Comparison of ENCODE assay signal across 8 mouse cellular contexts in the genomic region with DNA sequence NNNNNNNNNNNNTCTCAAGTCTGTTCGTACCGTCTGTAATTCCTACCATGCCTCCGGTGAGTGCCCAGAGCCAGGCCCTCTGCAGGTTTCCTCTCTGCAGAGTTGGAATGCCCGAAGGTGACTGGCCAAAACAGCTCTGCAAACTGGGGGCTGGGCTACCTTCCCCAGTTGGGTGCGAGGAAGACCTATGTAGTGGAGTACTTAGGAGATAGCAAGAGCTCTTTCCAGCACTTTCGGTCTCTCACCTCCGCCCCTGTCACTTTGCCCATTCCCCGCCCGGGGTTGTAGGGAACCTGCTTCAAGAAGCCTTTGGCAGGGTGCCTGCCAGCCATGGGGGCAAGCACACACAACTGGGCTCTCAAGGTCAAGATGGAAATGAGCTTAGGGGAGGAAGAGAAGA. TPM values are rescaled to one million over a fixed set of nuclear protein-coding genes. Genes with fewer than 3 reads are reported as not detected.
DNase-seq lines count a peak whose midpoint lies in the region; ATAC-seq and TF ChIP-seq lines count a peak whose summit lies in the region.

No protein-coding gene starts in this region.

- H3K9me3 ChIP-seq in forebrain, postnatal 0 days (ENCODE audit: low read length): no peaks in the 10 kb centered on the region
- no peaks in the 10 kb centered on the region for H3K9me3 ChIP-seq in lung, embryonic 16.5 days (ENCODE audit: control insufficient read depth, low read length)
- no peaks in the 10 kb centered on the region for H3K9me3 ChIP-seq in stomach, embryonic 15.5 days

- intact Hi-C loops in left cerebral cortex, postnatal 25 days (cut with DNase I): loop anchor here (5.0 kb wide), 2 partner anchors 106 to 239 kb away; partner anchors contain the start of genes Cstf2 and Drp2
- intact Hi-C loops in left cerebral cortex, postnatal 14 days (cut with DNase I): loop anchor here (10.0 kb wide), 1 partner anchor 162 kb away; no protein-coding TSS in a partner anchor

- H3K4me1 ChIP-seq in forebrain, postnatal 0 days (ENCODE audit: insufficient read depth): 0 out of 2 replicates have a peak, but pooled peaks cover 7% of the 10 kb centered on the region
- no peaks in the 10 kb centered on the region for H3K4me1 ChIP-seq in kidney, adult 2 months (ENCODE audit: control insufficient read depth, insufficient read depth, low read length)
- no peaks in the 10 kb centered on the region for H3K4me1 ChIP-seq in lung, embryonic 16.5 days (replicated peaks; ENCODE audit: control insufficient read depth, insufficient read depth, low read length)
- H3K4me1 ChIP-seq in stomach, embryonic 15.5 days: no peaks in the 10 kb centered on the region

- peak overlapping the region; percentile 51 for H3K4me3 ChIP-seq in forebrain, postnatal 0 days (ENCODE audit: low read depth, low read length)
- peak overlapping the region; percentile 57; the same call in 1 of the 2 replicates for H3K4me3 ChIP-seq in kidney, adult 2 months (ENCODE audit: insufficient read depth, low read depth, low read length)
- H3K4me3 ChIP-seq in lung, embryonic 16.5 days (ENCODE audit: low read length): peak overlapping the region; percentile 47
- peak overlapping the region; percentile 40 for H3K4me3 ChIP-seq in stomach, embryonic 15.5 days (replicated peaks)

- H3K27ac ChIP-seq in forebrain, postnatal 0 days (ENCODE audit: low read depth, low read length): peak overlapping the region; percentile 89
- 0 out of 2 replicates have a peak overlapping the region, but pooled peaks have one; percentile 39 for H3K27ac ChIP-seq in kidney, adult 2 months (ENCODE audit: insufficient read depth, low read depth, low read length)
- H3K27ac ChIP-seq in lung, embryonic 16.5 days (ENCODE audit: low read length): no peak overlapping the region
- no peak overlapping the region for H3K27ac ChIP-seq in stomach, embryonic 15.5 days

- peak overlapping the region; percentile 47 for H3K4me2 ChIP-seq in forebrain, postnatal 0 days (ENCODE audit: low read depth)
- H3K4me2 ChIP-seq in lung, embryonic 16.5 days (ENCODE audit: low read depth, low read length): peak overlapping the region; percentile 65
- H3K4me2 ChIP-seq in stomach, embryonic 15.5 days: peak overlapping the region; percentile 63

- no peak for TF ChIP-seq CTCF in forebrain, postnatal 0 days (IDR thresholded peaks at IDR 0.05; ENCODE audit: low read depth)
- no peak for TF ChIP-seq CTCF in kidney, adult 2 months (conservative IDR thresholded peaks at IDR 0.05; ENCODE audit: insufficient read depth, insufficient read length, low read depth, low read length)

- TF ChIP-seq POLR2A in kidney, adult 2 months (IDR thresholded peaks at IDR 0.05; ENCODE audit: low read depth, low read length): no peak

- H3K36me3 ChIP-seq in forebrain, postnatal 0 days (ENCODE audit: insufficient read depth): no peaks in the 10 kb centered on the region
- H3K36me3 ChIP-seq in kidney, adult 2 months (ENCODE audit: control insufficient read depth, insufficient read depth, low read length): no peaks in the 10 kb centered on the region
- no peaks in the 10 kb centered on the region for H3K36me3 ChIP-seq in lung, embryonic 16.5 days (ENCODE audit: control insufficient read depth, insufficient read depth, low read length)
- H3K36me3 ChIP-seq in stomach, embryonic 15.5 days: no peaks in the 10 kb centered on the region

- H3K9ac ChIP-seq in forebrain, postnatal 0 days: peak overlapping the region; percentile 72
- peak overlapping the region; percentile 20; the same call in 1 of the 2 replicates for H3K9ac ChIP-seq in lung, embryonic 16.5 days (ENCODE audit: low read length)
- H3K9ac ChIP-seq in stomach, embryonic 15.5 days: no peak overlapping the region

- peak; percentile 6 for ATAC-seq in forebrain, postnatal 0 days
- ATAC-seq in lung, embryonic 16.5 days (ENCODE audit: low read depth): peak; percentile 26; the same call in 1 of the 2 replicates
- ATAC-seq in stomach, embryonic 15.5 days (ENCODE audit: insufficient read depth, low FRiP score, low read depth): no peak

- 37% methylated on average over 9 of the region's 9 CpGs for WGBS in forebrain, postnatal 0 days
- 11% methylated on average over 9 of the region's 9 CpGs for WGBS in kidney, adult 2 months
- 28% methylated on average over 9 of the region's 9 CpGs for WGBS in lung, embryonic 16.5 days
- WGBS in stomach, embryonic 15.5 days: 35% methylated on average over 9 of the region's 9 CpGs

- no peaks in the 10 kb centered on the region for H3K27me3 ChIP-seq in forebrain, postnatal 0 days (ENCODE audit: insufficient read depth, low read length)
- no peaks in the 10 kb centered on the region for H3K27me3 ChIP-seq in kidney, adult 2 months (replicated peaks; ENCODE audit: control insufficient read depth, insufficient read depth, low read length)
- peaks cover 2% of the 10 kb centered on the region; the same call in 1 of the 2 replicates for H3K27me3 ChIP-seq in lung, embryonic 16.5 days (ENCODE audit: control insufficient read depth, insufficient read depth, low read depth, low read length)
- H3K27me3 ChIP-seq in stomach, embryonic 15.5 days (replicated peaks): no peaks in the 10 kb centered on the region; the same call in 1 of the 2 replicates

- DNase-seq in left cerebral cortex, postnatal 25 days (ENCODE audit: low spot score in 2 of 2): peak; percentile 9 to 21
- no peak for DNase-seq in left cerebral cortex, postnatal 14 days (ENCODE audit: low spot score in 2 of 2)
- peak; percentile 54 to 71 for DNase-seq in cerebellum, adult 18-20 months
- DNase-seq in forebrain, postnatal 0 days: peak; percentile 31
- DNase-seq in kidney, adult 2 months: peak; percentile 43
- DNase-seq in c-Kit-positive CD71-positive TER-119-positive erythroid progenitor cells, embryonic 14.5 days (ENCODE audit: low spot score): no peak

RNA-seq across cellular contexts. Expression of gene Tmem35a, which starts 1.3 kb away (rescaled TPM):
- 10 to 100 TPM; 67.7 to 70.6 TPM for total RNA-seq in left cerebral cortex, postnatal 25 days (2021)
- total RNA-seq in left cerebral cortex, postnatal 14 days (2021): 10 to 100 TPM; 70.8 to 74.6 TPM
- 201 and 218 TPM in 2 replicates for total RNA-seq in forebrain, postnatal 0 days (2014; rRNA removed)
- polyA plus RNA-seq in forebrain, postnatal 0 days (2015; fragmentation: Nextera tagmentation; extraction: Ambion mirVana): 111 and 133 TPM in 2 replicates
- polyA plus RNA-seq in kidney, adult 2 months (2012; rRNA removed): 3.8 and 4.8 TPM in 2 replicates
- 3.6 and 4.4 TPM in 2 replicates for polyA plus RNA-seq in lung, embryonic 16.5 days (2015; fragmentation: Nextera tagmentation; extraction: Ambion mirVana)
- polyA plus RNA-seq in stomach, embryonic 15.5 days (2015; fragmentation: Nextera tagmentation; extraction: Ambion mirVana): 4.4 TPM in 2 replicates

RNA-seq across cellular contexts. Expression of gene Cenpi, which starts 11.6 kb away (rescaled TPM):
- total RNA-seq in left cerebral cortex, postnatal 25 days (2021): under 1 TPM; 0.37 to 0.57 TPM
- 1 to 10 TPM in 1 of 2 experiments, under 1 TPM in 1; 0.70 to 1.7 TPM for total RNA-seq in left cerebral cortex, postnatal 14 days (2021)
- 2.8 TPM in 2 replicates for total RNA-seq in forebrain, postnatal 0 days (2014; rRNA removed)
- polyA plus RNA-seq in forebrain, postnatal 0 days (2015; fragmentation: Nextera tagmentation; extraction: Ambion mirVana): 3.2 and 3.5 TPM in 2 replicates
- polyA plus RNA-seq in kidney, adult 2 months (2012; rRNA removed): 0.09 and 0.23 TPM in 2 replicates
- polyA plus RNA-seq in lung, embryonic 16.5 days (2015; fragmentation: Nextera tagmentation; extraction: Ambion mirVana): 29.5 and 34.5 TPM in 2 replicates
- 23.9 and 27.1 TPM in 2 replicates for polyA plus RNA-seq in stomach, embryonic 15.5 days (2015; fragmentation: Nextera tagmentation; extraction: Ambion mirVana)

RNA-seq across cellular contexts. Expression of gene Trmt2b, which starts 19.5 kb away (rescaled TPM):
- total RNA-seq in left cerebral cortex, postnatal 25 days (2021): 1 to 10 TPM; 8.7 to 8.8 TPM
- 1 to 10 TPM; 6.1 to 7.9 TPM for total RNA-seq in left cerebral cortex, postnatal 14 days (2021)
- total RNA-seq in forebrain, postnatal 0 days (2014; rRNA removed): 5.5 and 5.6 TPM in 2 replicates
- 3.1 and 3.3 TPM in 2 replicates for polyA plus RNA-seq in forebrain, postnatal 0 days (2015; fragmentation: Nextera tagmentation; extraction: Ambion mirVana)
- 18.1 and 20.1 TPM in 2 replicates for polyA plus RNA-seq in kidney, adult 2 months (2012; rRNA removed)
- 20.1 and 20.4 TPM in 2 replicates for polyA plus RNA-seq in lung, embryonic 16.5 days (2015; fragmentation: Nextera tagmentation; extraction: Ambion mirVana)
- 22.3 and 22.6 TPM in 2 replicates for polyA plus RNA-seq in stomach, embryonic 15.5 days (2015; fragmentation: Nextera tagmentation; extraction: Ambion mirVana)

Comparison
In these comparisons a context has a peak if more than half of its experiments do, and no peak if none do; other contexts are left out.
1. DNase-seq: peak in left cerebral cortex, postnatal 25 days (2 of 2), cerebellum, adult 18-20 months (2 of 2), forebrain, postnatal 0 days (single experiment) and kidney, adult 2 months (single experiment); none in left cerebral cortex, postnatal 14 days (0 of 2) and c-Kit-positive CD71-positive TER-119-positive erythroid progenitor cells, embryonic 14.5 days (single experiment).
2. H3K27ac ChIP-seq: peak in forebrain, postnatal 0 days (single experiment) and kidney, adult 2 months (single experiment); none in lung, embryonic 16.5 days (single experiment) and stomach, embryonic 15.5 days (single experiment).
3. RNA of gene Tmem35a, which starts 1.3 kb away (polyA plus RNA-seq): 111 to 133 TPM in forebrain, postnatal 0 days; 3.8 to 4.8 TPM in kidney, adult 2 months, 4.4 TPM in stomach, embryonic 15.5 days and 3.6 to 4.4 TPM in lung, embryonic 16.5 days; every median in the first group is over 10 times any median in the second.
4. Peak in every context shown above with its lines, with median percentiles within 50 percentile points of each other: H3K4me2 ChIP-seq and H3K4me3 ChIP-seq.